Mouse (Mus musculus) stomach, postnatal 0 days (tissue): ENCODE measurements at regions not wholly inside any gene's neighbourhood (a gene's known extent, or its start where the extent isn't known, plus 50 kb on each side); places are given as distances from the start of the nearest gene placed in this dataset.

Source experiments
- CTCF ChIP-seq: IDR thresholded peaks from 2 replicates; pipeline ENCODE4 v1.5.1; 2016; ENCODE audit warnings: antibody characterized with exemption, low read depth, mild to moderate bottlenecking, moderate library complexity
- EP300 ChIP-seq: optimal IDR thresholded peaks from 2 replicates; pipeline ENCODE3; 2016; ENCODE audit warnings: antibody characterized with exemption

- TF ChIP-seq CTCF (no peak), EP300 (no peak)
Observed at GRCm38 (mm10) chr8:12103296-12103695, 175.3 kb upstream of the A230072I06Rik start.
